Mouse (Mus musculus) embryonic facial prominence, embryonic 15.5 days (tissue): ENCODE results near the gene Csf2. TPM values are rescaled to one million over a fixed set of nuclear protein-coding genes. Genes with fewer than 3 reads are reported as not detected.

Experiments used
- ATAC-seq: fragments of 200-750 bp; cut with Nextera tagmentation; 2 replicates; pipeline ENCODE4 v1.8.0; 2017; ENCODE audit warnings: low read depth, moderate TSS enrichment; ENCODE audit not compliant: insufficient number of reproducible peaks, low FRiP score, low TSS enrichment
- H3K27ac ChIP-seq: fragments of 300-500 bp; sonication (generic); replicated peaks from 2 replicates; pipeline ENCODE4 v1.5.1; 2015; ENCODE audit warnings: mild to moderate bottlenecking, inconsistent platforms
- H3K27me3 ChIP-seq: fragments of 300-500 bp; sonication (generic); 2 replicates; pipeline ENCODE4 v1.6.1; 2015; ENCODE audit warnings: inconsistent platforms
- H3K36me3 ChIP-seq: fragments of 300-500 bp; sonication (generic); 2 replicates; pipeline ENCODE4 v1.6.1; 2015; ENCODE audit warnings: mild to moderate bottlenecking, inconsistent platforms
- H3K4me1 ChIP-seq: fragments of 300-500 bp; sonication (generic); 2 replicates; pipeline ENCODE4 v1.6.1; 2015; ENCODE audit warnings: inconsistent platforms
- H3K4me2 ChIP-seq: fragments of 300-500 bp; sonication (generic); replicated peaks from 2 replicates; pipeline ENCODE4 v1.6.1; 2015; ENCODE audit warnings: mild to moderate bottlenecking, inconsistent platforms
- H3K4me3 ChIP-seq: fragments of 300-500 bp; sonication (generic); replicated peaks from 2 replicates; pipeline ENCODE4 v1.5.1; 2015; ENCODE audit warnings: mild to moderate bottlenecking, inconsistent platforms
- H3K9ac ChIP-seq: fragments of 300-500 bp; sonication (generic); 2 replicates; pipeline ENCODE4 v1.6.1; 2015; ENCODE audit warnings: inconsistent platforms
- H3K9me3 ChIP-seq: fragments of 300-500 bp; sonication (generic); replicated peaks from 2 replicates; pipeline ENCODE4 v1.6.1; 2016; ENCODE audit warnings: inconsistent platforms
- WGBS: fragments of 180-500 bp; shearing (Covaris S2); methylation state at CpG from one replicate; pipeline ENCODE4 v1.1.7; 2015; 5-methylcytosine and 5-hydroxymethylcytosine counted together
- polyA plus RNA-seq: library from polyadenylated mRNA; unstranded; fragments of >200 nt; fragmentation: Nextera tagmentation; extraction: Ambion mirVana; gene quantifications from 2 replicates; pipeline ENCODE4 v1.2.1, GENCODE M21; 2015

Gene Csf2
- polyA plus RNA-seq, 1 experiment from 2014 or later, result not detected

DNA sequence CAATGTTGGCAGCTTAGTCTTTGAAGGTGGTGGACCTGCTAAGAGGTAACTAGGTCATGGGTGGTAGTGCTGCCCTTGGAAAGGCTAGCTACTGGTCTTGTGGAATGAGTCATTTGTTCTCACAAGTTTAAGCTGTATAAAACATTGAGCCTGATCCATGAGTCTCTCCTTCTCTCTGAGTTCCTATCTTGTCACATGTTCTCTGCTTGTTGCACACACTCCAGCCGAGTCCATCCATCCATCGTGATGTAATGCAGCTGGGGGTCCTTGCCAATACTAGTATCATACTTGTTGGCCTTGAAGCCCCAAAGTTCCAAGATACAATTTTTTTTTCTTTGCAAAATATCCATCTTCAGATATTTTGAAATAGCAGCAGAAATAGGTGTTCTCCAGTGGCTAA, 22.0 kb downstream of the Csf2 start:
- H3K9me3 ChIP-seq, result no peaks in the 10 kb centered on the region
- H3K4me3 ChIP-seq, result no peak overlapping the region
- H3K36me3 ChIP-seq, result no peaks in the 10 kb centered on the region
- no peak for ATAC-seq
- 90% methylated on average over 2 of the region's 2 CpGs for WGBS
- no peak overlapping the region for H3K27ac ChIP-seq
- no peaks in the 10 kb centered on the region for H3K27me3 ChIP-seq
- no peak overlapping the region for H3K4me2 ChIP-seq
- no peak overlapping the region for H3K9ac ChIP-seq
- H3K4me1 ChIP-seq, result no peaks in the 10 kb centered on the region

DNA sequence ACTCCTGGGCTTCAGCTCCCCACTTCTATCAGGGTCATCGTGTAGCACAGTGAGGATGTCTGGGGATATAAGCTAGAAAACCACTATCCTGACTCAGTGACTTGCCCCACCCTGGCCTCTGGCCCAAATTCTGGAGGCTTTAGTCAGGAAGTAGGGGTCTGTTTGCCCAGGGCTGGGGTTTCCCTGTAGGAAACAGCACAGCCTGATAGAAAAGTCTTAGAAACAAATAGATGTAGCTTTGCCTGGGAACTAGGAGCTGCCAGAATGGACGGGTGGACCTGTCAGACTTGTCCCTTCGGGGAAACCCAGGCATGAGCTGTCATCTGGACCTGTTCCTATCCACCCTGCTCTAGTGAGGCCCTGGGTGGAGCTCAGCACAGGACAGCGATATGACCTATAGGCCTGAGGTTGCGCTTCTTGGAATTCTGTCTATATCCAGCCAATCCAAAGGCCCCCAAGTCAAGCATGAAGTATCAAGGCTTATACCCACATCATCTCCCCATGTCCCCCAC, 24.9 kb downstream of the Csf2 start:
- 84% methylated on average over 5 of the region's 5 CpGs for WGBS
- Histone ChIP-seq H3K27ac (no peak overlapping the region), H3K4me2 (no peak overlapping the region), H3K4me3 (no peak overlapping the region), H3K27me3 (no peaks in the 10 kb centered on the region), H3K4me1 (0 out of 2 replicates have a peak, but pooled peaks cover 6% of the 10 kb centered on the region), H3K36me3 (no peaks in the 10 kb centered on the region), H3K9ac (no peak overlapping the region), H3K9me3 (no peaks in the 10 kb centered on the region)
- ATAC-seq, result no peak

DNA sequence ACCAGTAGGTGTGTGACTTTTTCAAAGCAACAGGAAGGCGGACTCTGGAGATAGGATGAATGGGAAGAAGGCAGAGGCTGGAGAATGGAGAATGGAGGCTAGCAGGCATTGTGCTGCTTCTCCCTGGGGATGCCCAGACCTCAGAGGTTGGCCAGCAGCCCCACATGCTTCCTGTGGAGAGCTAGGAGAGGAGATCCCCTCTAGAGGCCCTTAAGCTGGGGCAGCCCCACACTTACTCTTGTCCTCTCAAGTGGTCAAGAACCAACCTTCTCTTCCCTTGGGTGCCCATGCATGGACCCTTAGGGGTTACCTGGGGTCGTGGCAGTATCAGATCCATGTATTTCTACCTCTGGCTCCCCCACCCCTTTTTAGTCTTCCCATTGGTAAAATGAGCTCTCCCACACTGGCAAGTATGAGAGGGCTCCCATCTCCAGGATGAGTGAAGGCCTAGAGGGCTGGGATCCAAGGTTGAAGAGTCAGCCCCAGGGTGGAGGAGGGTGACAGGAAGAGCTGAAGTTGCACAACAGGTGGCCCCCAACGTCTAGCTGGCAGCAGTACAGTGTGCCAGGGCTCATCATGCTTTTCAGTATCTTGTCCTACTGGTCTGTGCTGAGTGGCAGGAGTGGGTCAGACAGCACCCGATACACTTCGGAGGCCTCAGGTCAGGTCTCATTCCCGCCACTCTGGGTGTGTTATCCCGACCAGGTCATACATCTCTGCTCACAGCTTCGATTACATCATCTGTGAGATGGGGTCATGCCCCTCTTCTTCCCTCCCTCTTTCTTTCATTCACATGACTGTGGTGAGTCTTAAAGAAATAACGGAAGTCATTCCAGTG, 25.6 kb downstream of the Csf2 start:
- H3K36me3 ChIP-seq, result no peaks in the 10 kb centered on the region
- 78% methylated on average over 9 of the region's 9 CpGs for WGBS
- H3K4me3 ChIP-seq, result no peak overlapping the region
- H3K9me3 ChIP-seq, result no peaks in the 10 kb centered on the region
- no peaks in the 10 kb centered on the region for H3K27me3 ChIP-seq
- H3K4me2 ChIP-seq, result no peak overlapping the region
- no peak for ATAC-seq
- H3K9ac ChIP-seq, result no peak overlapping the region
- 0 out of 2 replicates have a peak, but pooled peaks cover 6% of the 10 kb centered on the region for H3K4me1 ChIP-seq
- no peak overlapping the region for H3K27ac ChIP-seq

DNA sequence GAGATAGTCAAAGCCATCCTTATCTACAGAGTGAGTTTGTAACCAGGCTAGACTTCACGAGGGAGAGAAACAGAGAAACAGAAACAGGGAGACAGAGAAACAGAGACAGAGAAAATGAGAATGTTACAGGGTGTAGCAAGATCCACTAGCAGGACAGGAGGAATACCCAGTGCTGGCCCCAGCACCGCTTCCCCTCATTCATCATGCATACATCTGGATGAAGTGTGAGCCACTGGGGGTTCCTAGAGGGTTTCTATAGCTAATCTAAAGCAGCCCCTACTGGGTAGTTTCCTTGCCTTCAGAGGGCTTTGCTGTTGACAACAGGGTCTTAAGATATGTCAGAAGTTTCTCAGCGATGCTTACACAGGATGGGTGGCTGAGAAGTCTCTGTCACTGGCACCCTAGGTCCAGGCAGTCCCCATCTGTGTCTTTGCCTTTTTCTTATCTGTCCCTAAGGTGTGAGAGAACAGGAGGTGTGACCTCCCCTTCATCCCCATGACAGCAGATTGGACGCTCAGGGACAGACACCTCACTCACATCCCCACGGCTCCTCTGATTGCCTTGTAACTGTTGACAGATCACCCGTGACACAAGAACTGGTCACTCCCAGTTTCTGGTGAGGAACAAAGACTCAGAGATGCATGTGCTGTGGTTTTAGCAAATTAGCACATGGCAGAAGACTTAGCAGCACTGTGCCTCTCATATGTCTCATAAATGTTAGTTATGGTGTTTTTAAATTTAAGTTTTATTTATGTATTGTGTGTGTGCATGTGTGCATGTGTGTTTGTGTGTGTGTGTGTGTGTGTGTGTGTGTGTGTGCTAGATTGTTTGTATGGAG, 29.3 kb downstream of the Csf2 start:
- WGBS, result 38% methylated on average over 6 of the region's 6 CpGs

GRCm38 (mm10) chr11:54219191-54219590, 30.3 kb downstream of the Csf2 start:
- H3K27ac ChIP-seq, result no peak overlapping the region
- H3K4me1 ChIP-seq, result 0 out of 2 replicates have a peak, but pooled peaks cover 6% of the 10 kb centered on the region
- H3K27me3 ChIP-seq, result 0 out of 2 replicates have a peak, but pooled peaks cover 3% of the 10 kb centered on the region
- H3K36me3 ChIP-seq, result no peaks in the 10 kb centered on the region
- no peaks in the 10 kb centered on the region for H3K9me3 ChIP-seq
- H3K4me3 ChIP-seq, result no peak overlapping the region
- H3K9ac ChIP-seq, result no peak overlapping the region
- WGBS, result 82% methylated on average over 1 of the region's 1 CpGs
- no peak for ATAC-seq
- no peak overlapping the region for H3K4me2 ChIP-seq

More for the DNA sequence above, 29.3 kb downstream of the Csf2 start:
- ATAC-seq, result no peak
- H3K9me3 ChIP-seq, result no peaks in the 10 kb centered on the region
- 0 out of 2 replicates have a peak, but pooled peaks cover 3% of the 10 kb centered on the region for H3K27me3 ChIP-seq
- 0 out of 2 replicates have a peak, but pooled peaks cover 6% of the 10 kb centered on the region for H3K4me1 ChIP-seq
- H3K4me3 ChIP-seq, result no peak overlapping the region
- H3K36me3 ChIP-seq, result no peaks in the 10 kb centered on the region
- no peak overlapping the region for H3K27ac ChIP-seq
- no peak overlapping the region for H3K4me2 ChIP-seq
- H3K9ac ChIP-seq, result no peak overlapping the region

GRCm38 (mm10) chr11:54217384-54217783, 32.1 kb downstream of the Csf2 start:
- H3K27me3 ChIP-seq, result 0 out of 2 replicates have a peak, but pooled peaks cover 3% of the 10 kb centered on the region
- no peak overlapping the region for H3K9ac ChIP-seq
- ATAC-seq, result no peak
- WGBS, result 61% methylated on average over 7 of the region's 7 CpGs
- no peak overlapping the region for H3K4me2 ChIP-seq
- H3K36me3 ChIP-seq, result no peaks in the 10 kb centered on the region
- H3K9me3 ChIP-seq, result no peaks in the 10 kb centered on the region
- 0 out of 2 replicates have a peak, but pooled peaks cover 6% of the 10 kb centered on the region for H3K4me1 ChIP-seq
- no peak overlapping the region for H3K4me3 ChIP-seq
- H3K27ac ChIP-seq, result no peak overlapping the region

DNA sequence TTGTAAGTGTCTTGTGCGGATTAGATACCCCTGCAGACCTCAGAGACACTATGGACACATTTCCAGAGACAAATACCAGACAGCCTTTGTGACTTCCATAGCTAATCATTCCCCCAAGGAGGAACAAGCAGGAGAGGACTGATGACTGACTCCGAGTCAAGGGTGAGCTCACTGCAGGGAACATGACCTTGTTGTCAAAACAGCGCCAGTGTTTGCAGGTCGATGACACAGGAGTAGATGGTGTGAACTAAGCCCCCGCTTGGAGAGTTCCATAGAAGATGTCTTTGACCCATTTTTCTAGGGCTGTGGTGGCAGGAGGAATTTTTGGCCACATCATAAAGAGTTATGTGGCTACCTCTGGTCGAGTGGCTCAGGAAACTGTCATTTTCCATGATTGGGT, 33.4 kb downstream of the Csf2 start:
- Histone ChIP-seq H3K9ac (no peak overlapping the region), H3K4me2 (no peak overlapping the region), H3K4me1 (0 out of 2 replicates have a peak, but pooled peaks cover 6% of the 10 kb centered on the region), H3K9me3 (no peaks in the 10 kb centered on the region), H3K27me3 (0 out of 2 replicates have a peak, but pooled peaks cover 3% of the 10 kb centered on the region), H3K36me3 (no peaks in the 10 kb centered on the region), H3K27ac (no peak overlapping the region), H3K4me3 (no peak overlapping the region)
- no peak for ATAC-seq
- WGBS, result 78% methylated on average over 6 of the region's 6 CpGs

DNA sequence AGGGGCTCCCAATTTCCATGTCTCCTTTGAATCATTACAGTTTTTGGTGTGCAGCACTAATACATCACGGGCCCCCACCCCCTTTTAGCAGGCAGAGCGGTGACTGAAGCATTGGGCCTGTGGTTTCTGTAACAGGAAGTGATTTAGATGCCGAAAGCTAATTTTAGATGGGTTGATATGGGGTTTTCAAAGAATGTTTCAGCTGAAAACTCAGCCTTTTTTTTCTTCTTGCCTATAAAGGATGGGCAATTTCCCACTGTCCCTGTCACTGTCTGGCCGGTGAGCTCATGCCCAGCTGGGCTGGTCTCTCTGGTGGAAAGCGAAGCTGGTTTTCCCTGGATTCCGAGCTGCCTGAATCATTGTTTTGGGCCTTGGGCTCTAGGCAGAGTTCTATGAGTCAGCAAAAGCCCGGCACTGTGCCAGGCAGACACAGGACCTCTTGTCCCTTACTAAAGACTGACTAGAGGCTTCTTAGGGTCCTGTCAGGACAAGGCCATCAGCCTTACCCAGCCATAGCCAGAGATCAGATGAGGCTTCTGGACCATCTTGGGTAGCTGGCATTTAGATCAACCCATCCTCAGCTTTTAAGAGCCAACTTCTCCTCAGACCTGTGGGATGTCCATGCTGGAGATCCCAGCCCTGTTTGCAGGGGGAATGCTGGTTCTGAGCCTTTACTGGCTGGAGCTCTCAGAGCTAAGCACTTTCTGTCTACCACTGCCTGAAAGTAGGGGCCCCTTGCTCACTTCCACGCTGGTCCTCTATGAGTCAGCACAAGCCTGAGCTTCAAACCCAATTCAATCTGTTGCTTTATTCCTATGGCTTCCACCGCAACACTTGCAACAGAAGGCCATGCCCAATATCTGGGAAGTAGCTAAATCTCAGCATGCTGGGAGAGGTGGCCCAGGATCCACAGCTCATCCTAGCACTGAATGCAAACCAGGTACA, 34.7 kb downstream of the Csf2 start:
- H3K9ac ChIP-seq, result no peak overlapping the region
- no peak overlapping the region for H3K4me3 ChIP-seq
- 0 out of 2 replicates have a peak, but pooled peaks cover under 1% of the 10 kb centered on the region for H3K4me1 ChIP-seq
- H3K27me3 ChIP-seq, result 0 out of 2 replicates have a peak, but pooled peaks cover 3% of the 10 kb centered on the region
- no peaks in the 10 kb centered on the region for H3K36me3 ChIP-seq
- no peak overlapping the region for H3K27ac ChIP-seq
- H3K4me2 ChIP-seq, result no peak overlapping the region
- H3K9me3 ChIP-seq, result no peaks in the 10 kb centered on the region
- WGBS, result 64% methylated on average over 9 of the region's 9 CpGs
- ATAC-seq, result no peak

DNA sequence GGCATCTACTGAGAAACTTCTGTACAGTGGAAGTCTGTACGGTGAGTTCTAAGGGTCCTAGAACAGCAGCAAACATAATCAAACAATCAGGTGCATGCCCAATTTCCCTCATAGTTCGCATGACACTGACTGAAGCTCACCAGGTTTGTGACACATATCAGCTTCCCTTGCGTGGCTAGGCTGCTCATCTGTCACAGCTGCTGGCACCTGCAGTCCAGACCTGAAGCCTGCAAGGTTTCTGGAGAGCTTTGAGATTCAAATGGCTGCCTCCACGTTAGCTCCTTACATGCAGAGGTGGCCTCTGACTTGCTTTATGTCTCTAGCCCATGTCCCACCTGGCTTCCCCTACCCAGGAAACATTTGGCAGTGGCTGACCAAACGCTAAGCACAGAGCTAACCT, 35.8 kb downstream of the Csf2 start:
- Histone ChIP-seq H3K4me1 (no peaks in the 10 kb centered on the region), H3K9me3 (no peaks in the 10 kb centered on the region), H3K9ac (no peak overlapping the region), H3K27ac (no peak overlapping the region), H3K27me3 (0 out of 2 replicates have a peak, but pooled peaks cover 3% of the 10 kb centered on the region), H3K36me3 (no peaks in the 10 kb centered on the region), H3K4me3 (no peak overlapping the region), H3K4me2 (no peak overlapping the region)
- 80% methylated on average over 5 of the region's 5 CpGs for WGBS
- ATAC-seq, result no peak

GRCm38 (mm10) chr11:54206993-54207392, 42.5 kb downstream of the Csf2 start:
- Histone ChIP-seq H3K4me1 (no peaks in the 10 kb centered on the region), H3K4me2 (no peak overlapping the region), H3K4me3 (no peak overlapping the region), H3K27ac (no peak overlapping the region), H3K9ac (no peak overlapping the region), H3K27me3 (no peaks in the 10 kb centered on the region), H3K9me3 (no peaks in the 10 kb centered on the region), H3K36me3 (no peaks in the 10 kb centered on the region)
- ATAC-seq, result no peak
- 72% methylated on average over 5 of the region's 5 CpGs for WGBS
